Mouse (Mus musculus): Measurements from ENCODE around the gene Klk1b8.
"Not testable (repeated sequence)": the region's sequence is repeated elsewhere in the genome, so short reads cannot be mapped to it uniquely, and the experiment has no call there.

Klk1b8 gene

GRCm38 (mm10) chr7:43995577-43995976 is 45.1 kb downstream of the Klk1b8 start, which contains the start of gene Klk1b11:
Klk1b11 (plus strand) TSS chr7:43995877.
- not testable (repeated sequence) for DNase-seq (ENCODE audit: low spot score in 2 of 2)

Measured in right cerebral cortex, postnatal 36 days (tissue).